Mouse (Mus musculus) stomach, embryonic 14.5 days (tissue): ENCODE data around the gene Dpf3. TPM values are rescaled to one million over a fixed set of nuclear protein-coding genes. Genes with fewer than 3 reads are reported as not detected.

ENCODE experiments used
- ATAC-seq: fragments of 200-750 bp; cut with Nextera tagmentation; 2 replicates; pipeline ENCODE4 v1.8.0; 2017; ENCODE audit warnings: low read depth, moderate TSS enrichment; ENCODE audit not compliant: insufficient number of reproducible peaks, insufficient read depth, low FRiP score
- H3K27ac ChIP-seq: fragments of 300-500 bp; sonication (generic); 2 replicates; pipeline ENCODE4 v1.5.1; 2014; ENCODE audit warnings: mild to moderate bottlenecking, low read length, moderate library complexity, mixed read lengths
- H3K27me3 ChIP-seq: fragments of 300-500 bp; sonication (generic); 2 replicates; pipeline ENCODE4 v1.6.1; 2014; ENCODE audit warnings: low read length, control low read depth, mixed read lengths; ENCODE audit not compliant: control insufficient read depth, insufficient read depth
- H3K36me3 ChIP-seq: fragments of 300-500 bp; sonication (generic); 2 replicates; pipeline ENCODE4 v1.6.1; 2014; ENCODE audit warnings: mild to moderate bottlenecking, control low read depth, low read length, moderate library complexity, mixed read lengths; ENCODE audit not compliant: control insufficient read depth, insufficient read depth
- H3K4me1 ChIP-seq: fragments of 300-500 bp; sonication (generic); 2 replicates; pipeline ENCODE4 v1.6.1; 2014; ENCODE audit warnings: low read length, control low read depth, mixed read lengths; ENCODE audit not compliant: control insufficient read depth, insufficient read depth
- H3K4me2 ChIP-seq: fragments of 300-500 bp; sonication (generic); replicated peaks from 2 replicates; pipeline ENCODE4 v1.6.1; 2014; ENCODE audit warnings: low read depth, low read length, control low read depth
- H3K4me3 ChIP-seq: fragments of 300-500 bp; sonication (generic); 2 replicates; pipeline ENCODE4 v1.5.1; 2014; ENCODE audit warnings: low read depth, low read length, control low read depth
- H3K9ac ChIP-seq: fragments of 300-500 bp; sonication (generic); replicated peaks from 2 replicates; pipeline ENCODE4 v1.6.1; 2014; ENCODE audit warnings: low read depth, mild to moderate bottlenecking, control low read depth, low read length, moderate library complexity, mixed read lengths
- H3K9me3 ChIP-seq: fragments of 300-500 bp; sonication (generic); 2 replicates; pipeline ENCODE4 v1.6.1; 2016; ENCODE audit warnings: low read depth, low read length, control low read depth; ENCODE audit not compliant: control insufficient read depth
- WGBS: fragments of 180-500 bp; shearing (Covaris S2); extraction: QIAGEN DNeasy Blood & Tissue Kit; methylation state at CpG from one replicate; pipeline ENCODE4 v1.1.7; 2014; 5-methylcytosine and 5-hydroxymethylcytosine counted together
- polyA plus RNA-seq: library from polyadenylated mRNA; unstranded; fragments of >200 nt; fragmentation: Nextera tagmentation; extraction: Ambion mirVana; gene quantifications from 2 replicates; pipeline ENCODE4 v1.2.1, GENCODE M21; 2014

The Dpf3 gene
- polyA plus RNA-seq, 1 experiment from 2014 or later: 4.1 TPM

GRCm38 (mm10) chr12:83179860-83180259 is 307.7 kb downstream of the Dpf3 start:
- no peaks in the 10 kb centered on the region for H3K4me1 ChIP-seq
- WGBS: 73% methylated on average over 1 of the region's 1 CpGs

GRCm38 (mm10) chr12:83178770-83179169 is 308.7 kb downstream of the Dpf3 start:
- no peaks in the 10 kb centered on the region for H3K9me3 ChIP-seq
- H3K4me2 ChIP-seq: no peak overlapping the region
- no peaks in the 10 kb centered on the region for H3K36me3 ChIP-seq
- H3K9ac ChIP-seq: no peak overlapping the region
- no peak for ATAC-seq
- no peak overlapping the region for H3K27ac ChIP-seq
- no peaks in the 10 kb centered on the region for H3K27me3 ChIP-seq
- no peaks in the 10 kb centered on the region for H3K4me1 ChIP-seq
- H3K4me3 ChIP-seq: no peak overlapping the region
- 57% methylated on average over 2 of the region's 2 CpGs for WGBS

More at GRCm38 (mm10) chr12:83179860-83180259, 307.7 kb downstream of the Dpf3 start:
- Histone ChIP-seq H3K9ac (no peak overlapping the region), H3K4me2 (no peak overlapping the region), H3K9me3 (no peaks in the 10 kb centered on the region), H3K27me3 (no peaks in the 10 kb centered on the region), H3K4me3 (no peak overlapping the region), H3K36me3 (no peaks in the 10 kb centered on the region), H3K27ac (no peak overlapping the region)
- ATAC-seq: no peak

DNA sequence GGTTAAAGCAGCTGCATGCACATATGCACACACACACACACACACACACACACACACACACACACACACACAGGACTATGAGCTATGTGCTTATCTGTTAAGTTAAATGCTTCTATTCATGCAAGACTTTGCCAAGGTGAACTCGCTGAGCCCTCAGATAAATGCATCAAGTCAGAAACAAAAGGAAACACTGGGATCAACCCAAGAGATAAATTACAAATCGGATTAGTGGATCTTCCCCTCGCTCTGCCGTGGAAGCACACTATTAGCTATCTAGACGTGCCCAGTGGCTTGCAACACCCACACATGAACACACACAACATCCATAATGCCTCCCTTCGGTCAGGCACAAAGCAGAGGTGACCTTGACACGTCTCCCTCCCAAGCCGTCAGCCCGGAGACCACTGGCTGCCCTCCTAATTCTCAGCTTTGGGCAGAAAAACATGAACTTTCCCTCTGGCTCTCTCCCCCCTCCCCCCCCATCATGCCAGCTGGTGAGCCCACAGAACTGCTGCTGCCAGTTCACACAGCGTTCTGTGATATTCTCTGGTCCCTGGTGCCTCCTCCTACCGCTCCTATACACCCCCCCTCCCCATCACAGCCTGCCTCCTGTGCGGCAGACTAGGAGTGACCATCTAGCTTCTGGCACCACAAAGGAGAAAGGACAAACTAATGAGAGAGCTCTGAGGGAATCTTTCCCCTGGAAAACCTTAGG is 317.9 kb downstream of the Dpf3 start:
- H3K27ac ChIP-seq: no peak overlapping the region
- no peak for ATAC-seq
- H3K4me2 ChIP-seq: no peak overlapping the region
- no peak overlapping the region for H3K9ac ChIP-seq
- H3K9me3 ChIP-seq: no peaks in the 10 kb centered on the region
- WGBS: 26% methylated on average over 12 of the region's 12 CpGs
- H3K27me3 ChIP-seq: no peaks in the 10 kb centered on the region
- H3K4me3 ChIP-seq: no peak overlapping the region
- no peaks in the 10 kb centered on the region for H3K36me3 ChIP-seq
- H3K4me1 ChIP-seq: no peaks in the 10 kb centered on the region

DNA sequence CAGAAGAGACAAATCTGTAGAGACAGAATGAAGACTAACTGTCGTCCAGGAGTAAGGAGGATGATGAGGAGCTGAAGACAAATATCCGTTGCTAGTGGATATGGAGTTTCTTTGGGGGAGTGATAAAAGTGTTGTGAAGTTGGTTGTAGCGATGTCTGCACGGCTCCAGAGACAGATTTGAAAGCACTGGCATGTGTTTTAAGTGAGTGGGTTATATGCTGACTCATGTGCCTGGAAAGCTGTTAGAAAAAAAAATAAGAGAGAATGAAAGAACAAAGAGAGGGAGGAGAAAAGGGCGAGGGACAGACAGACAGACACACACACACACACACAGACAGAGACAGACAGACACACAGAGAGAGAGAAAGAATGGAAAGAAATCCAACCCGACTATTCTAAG is 319.2 kb downstream of the Dpf3 start:
- Histone ChIP-seq H3K36me3 (no peaks in the 10 kb centered on the region), H3K9me3 (no peaks in the 10 kb centered on the region), H3K9ac (no peak overlapping the region), H3K4me1 (no peaks in the 10 kb centered on the region), H3K27me3 (no peaks in the 10 kb centered on the region), H3K27ac (no peak overlapping the region), H3K4me2 (no peak overlapping the region), H3K4me3 (no peak overlapping the region)
- no peak for ATAC-seq
- 75% methylated on average over 6 of the region's 6 CpGs for WGBS

DNA sequence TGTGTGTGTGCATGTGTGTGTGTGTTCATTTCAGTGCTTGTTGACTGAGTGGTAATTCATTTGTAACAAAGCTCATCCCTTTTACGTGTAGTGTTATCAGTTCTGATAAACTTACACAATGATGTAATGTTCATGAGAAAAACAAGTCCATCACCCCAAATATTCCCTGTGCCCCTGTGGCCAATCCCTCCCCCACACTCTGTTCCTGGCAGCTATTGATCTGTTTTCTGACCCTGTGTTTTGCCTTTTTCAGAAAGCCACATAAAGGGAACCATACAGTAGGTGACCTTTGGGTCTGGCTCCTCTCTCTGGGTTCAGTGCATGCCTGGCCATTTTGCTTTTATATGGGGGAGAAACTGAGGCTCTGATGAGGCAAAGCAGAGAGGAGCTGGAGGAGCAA is 322.5 kb downstream of the Dpf3 start:
- Histone ChIP-seq H3K4me2 (no peak overlapping the region), H3K4me3 (no peak overlapping the region), H3K9ac (no peak overlapping the region), H3K9me3 (no peaks in the 10 kb centered on the region), H3K36me3 (no peaks in the 10 kb centered on the region), H3K4me1 (no peaks in the 10 kb centered on the region), H3K27ac (no peak overlapping the region), H3K27me3 (no peaks in the 10 kb centered on the region)
- WGBS: 61% methylated on average over 1 of the region's 1 CpGs
- ATAC-seq: no peak

Other genes starting within 250 kb of the Dpf3 start
- gene Dcaf4, start 32.8 kb upstream of the Dpf3 start, polyA plus RNA-seq: 35.7 and 37.3 TPM in 2 replicates
- 15.9 and 17.5 TPM in 2 replicates for gene Zfyve1, start 109.5 kb upstream of the Dpf3 start, polyA plus RNA-seq
- 258 and 285 TPM in 2 replicates for gene Rbm25, start 143.5 kb upstream of the Dpf3 start, polyA plus RNA-seq
- 77.8 and 83.1 TPM in 2 replicates for gene Psen1, start 200.4 kb upstream of the Dpf3 start, polyA plus RNA-seq